Mouse (Mus musculus): ENCODE measurements around the gene Zfp644. TPM values are rescaled to one million over a fixed set of nuclear protein-coding genes. Genes with fewer than 3 reads are reported as not detected.

The Zfp644 gene
- polyA plus RNA-seq, 1 experiment from 2014 or later, result 64.7 TPM

- no peak overlapping the region for H3K27ac ChIP-seq (ENCODE audit: low read length)
- WGBS, result 94% methylated on average over 9 of the region's 9 CpGs
- no peak overlapping the region for H3K9ac ChIP-seq (ENCODE audit: low read depth, low read length)
- no peak overlapping the region for H3K4me3 ChIP-seq (ENCODE audit: low read depth, low read length)
- no peaks in the 10 kb centered on the region for H3K36me3 ChIP-seq (ENCODE audit: control insufficient read depth, insufficient read depth, low read length)
- H3K4me2 ChIP-seq (ENCODE audit: low read length), result no peak overlapping the region
- no peaks in the 10 kb centered on the region for H3K9me3 ChIP-seq (replicated peaks; ENCODE audit: control insufficient read depth, low read length, poor library complexity, severe bottlenecking)
- no peaks in the 10 kb centered on the region for H3K27me3 ChIP-seq (ENCODE audit: control insufficient read depth, insufficient read depth, low read depth, low read length)
- H3K4me1 ChIP-seq (ENCODE audit: control insufficient read depth, insufficient read depth, low read length), result no peaks in the 10 kb centered on the region
- ATAC-seq, result no peak
These were observed 20.3 kb downstream of the Zfp644 start for GRCm38 (mm10) chr5:106676784-106677183.

- H3K9me3 ChIP-seq (replicated peaks; ENCODE audit: control insufficient read depth, low read length, poor library complexity, severe bottlenecking), result no peaks in the 10 kb centered on the region
- no peaks in the 10 kb centered on the region for H3K27me3 ChIP-seq (ENCODE audit: control insufficient read depth, insufficient read depth, low read depth, low read length)
- H3K4me1 ChIP-seq (ENCODE audit: control insufficient read depth, insufficient read depth, low read length), result no peaks in the 10 kb centered on the region
- no peak overlapping the region for H3K9ac ChIP-seq (ENCODE audit: low read depth, low read length)
- H3K36me3 ChIP-seq (ENCODE audit: control insufficient read depth, insufficient read depth, low read length), result no peaks in the 10 kb centered on the region
- H3K27ac ChIP-seq (ENCODE audit: low read length), result no peak overlapping the region
- H3K4me3 ChIP-seq (ENCODE audit: low read depth, low read length), result no peak overlapping the region
- H3K4me2 ChIP-seq (ENCODE audit: low read length), result no peak overlapping the region
- no peak for ATAC-seq
These were observed 24.5 kb downstream of the Zfp644 start for GRCm38 (mm10) chr5:106672597-106672996.

DNA sequence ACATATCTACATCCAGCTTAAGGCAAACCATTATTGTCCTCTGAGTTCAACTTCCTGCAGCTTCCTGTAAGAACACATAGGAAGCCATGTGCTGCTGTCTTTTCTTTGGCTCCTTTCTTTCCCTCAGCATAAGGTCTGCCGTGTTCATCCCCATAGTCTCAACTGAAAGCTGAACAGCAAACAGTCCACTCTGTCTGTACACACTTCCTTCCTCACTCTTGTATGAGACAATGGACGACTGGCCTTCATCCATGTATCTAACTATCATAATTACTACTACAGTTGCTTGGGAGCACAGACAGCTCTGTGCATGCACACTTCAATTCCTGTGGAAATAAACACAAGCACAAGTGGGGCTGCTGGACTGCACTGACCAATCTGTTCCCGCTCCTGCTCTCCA is 25.2 kb downstream of the Zfp644 start:
- 74% methylated on average over 3 of the region's 3 CpGs for WGBS
- ATAC-seq, result no peak

DNA sequence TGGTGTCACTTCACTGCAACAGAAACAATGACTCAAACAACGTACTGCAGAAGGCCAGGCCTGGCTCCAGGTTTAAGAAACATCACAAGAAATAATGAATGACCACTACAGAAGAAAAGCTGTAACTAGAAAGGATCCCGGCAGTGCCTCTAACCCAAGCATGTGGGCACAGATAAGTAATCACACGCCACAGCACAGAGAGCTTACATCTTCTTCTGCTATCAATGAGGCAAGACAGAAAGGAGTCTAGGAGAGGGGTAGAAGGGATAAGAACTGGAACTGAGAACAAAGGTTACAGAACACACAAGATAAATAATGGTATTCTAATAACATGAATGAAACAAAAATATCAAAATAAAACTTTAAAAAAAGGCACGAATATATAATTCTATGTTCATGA is 32.2 kb downstream of the Zfp644 start:
- no peaks in the 10 kb centered on the region; the same call in 1 of the 2 replicates for H3K36me3 ChIP-seq (ENCODE audit: control insufficient read depth, insufficient read depth, low read length)
- H3K9ac ChIP-seq (ENCODE audit: low read depth, low read length), result no peak overlapping the region
- H3K4me1 ChIP-seq (ENCODE audit: control insufficient read depth, insufficient read depth, low read length), result no peaks in the 10 kb centered on the region
- H3K4me3 ChIP-seq (ENCODE audit: low read depth, low read length), result no peak overlapping the region
- H3K4me2 ChIP-seq (ENCODE audit: low read length), result no peak overlapping the region
- no peak overlapping the region for H3K27ac ChIP-seq (ENCODE audit: low read length)
- no peaks in the 10 kb centered on the region for H3K27me3 ChIP-seq (ENCODE audit: control insufficient read depth, insufficient read depth, low read depth, low read length)
- whole genome bisulfite sequencing, result 88% methylated on average over 4 of the region's 4 CpGs
- ATAC-seq, result no peak
- no peaks in the 10 kb centered on the region for H3K9me3 ChIP-seq (replicated peaks; ENCODE audit: control insufficient read depth, low read length, poor library complexity, severe bottlenecking)

More for the DNA sequence above, 25.2 kb downstream of the Zfp644 start:
- no peak overlapping the region for H3K4me3 ChIP-seq (ENCODE audit: low read depth, low read length)
- no peaks in the 10 kb centered on the region for H3K36me3 ChIP-seq (ENCODE audit: control insufficient read depth, insufficient read depth, low read length)
- H3K4me2 ChIP-seq (ENCODE audit: low read length), result no peak overlapping the region
- H3K9ac ChIP-seq (ENCODE audit: low read depth, low read length), result no peak overlapping the region
- H3K4me1 ChIP-seq (ENCODE audit: control insufficient read depth, insufficient read depth, low read length), result no peaks in the 10 kb centered on the region
- H3K27ac ChIP-seq (ENCODE audit: low read length), result no peak overlapping the region
- H3K9me3 ChIP-seq (replicated peaks; ENCODE audit: control insufficient read depth, low read length, poor library complexity, severe bottlenecking), result no peaks in the 10 kb centered on the region
- H3K27me3 ChIP-seq (ENCODE audit: control insufficient read depth, insufficient read depth, low read depth, low read length), result no peaks in the 10 kb centered on the region

DNA sequence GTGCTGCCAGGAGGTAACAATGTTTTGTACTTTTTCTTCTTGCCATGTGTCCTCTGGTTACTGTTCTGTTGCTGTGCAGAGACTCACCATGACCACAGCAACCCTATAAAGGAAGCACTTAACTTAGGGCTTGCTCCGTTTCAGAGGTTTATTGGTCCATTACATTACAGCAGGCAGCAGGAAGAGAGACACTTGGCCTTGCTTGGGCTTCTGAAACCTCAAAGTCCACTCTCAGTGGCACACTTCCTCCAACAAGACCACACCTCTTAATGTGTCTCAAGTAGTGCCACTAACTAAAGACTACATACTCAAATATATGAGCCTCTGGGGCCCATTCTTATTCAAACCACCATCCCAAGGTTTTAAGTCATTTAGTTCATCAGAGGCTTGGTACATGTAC is 36.2 kb downstream of the Zfp644 start:
- Histone ChIP-seq H3K27me3 (ENCODE audit: control insufficient read depth, insufficient read depth, low read depth, low read length) (no peaks in the 10 kb centered on the region), H3K9me3 (replicated peaks; ENCODE audit: control insufficient read depth, low read length, poor library complexity, severe bottlenecking) (no peaks in the 10 kb centered on the region), H3K36me3 (ENCODE audit: control insufficient read depth, insufficient read depth, low read length) (no peaks in the 10 kb centered on the region; the same call in 1 of the 2 replicates), H3K4me3 (ENCODE audit: low read depth, low read length) (no peak overlapping the region), H3K9ac (ENCODE audit: low read depth, low read length) (no peak overlapping the region), H3K27ac (ENCODE audit: low read length) (no peak overlapping the region), H3K4me2 (ENCODE audit: low read length) (no peak overlapping the region), H3K4me1 (ENCODE audit: control insufficient read depth, insufficient read depth, low read length) (no peaks in the 10 kb centered on the region)
- WGBS, result 68% methylated on average over 1 of the region's 1 CpGs
- no peak for ATAC-seq

DNA sequence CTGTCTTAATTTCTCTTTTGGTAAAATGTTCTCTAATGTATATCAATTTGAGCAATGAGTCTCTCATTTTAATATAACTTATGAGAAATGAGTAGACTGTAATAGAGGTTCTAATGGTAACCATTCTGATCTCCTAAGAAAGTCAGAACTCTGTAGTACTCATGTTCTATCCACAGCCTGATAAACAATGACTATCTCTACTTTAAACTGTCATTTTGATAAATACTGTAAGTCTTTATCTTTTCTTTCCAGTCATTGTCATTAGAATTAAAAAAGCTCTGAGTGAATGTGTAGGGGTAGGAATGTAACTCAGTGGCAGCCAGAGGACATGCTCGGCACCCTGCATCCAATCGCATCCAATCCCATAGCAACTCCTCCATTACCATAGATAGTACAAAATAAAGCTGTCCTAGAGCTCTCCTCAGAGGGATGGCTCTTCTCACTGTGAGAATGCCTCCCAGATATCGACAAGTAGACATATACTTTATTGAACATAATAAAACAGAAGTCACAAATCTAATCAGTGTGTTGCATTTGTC is 44.2 kb downstream of the Zfp644 start:
- Histone ChIP-seq H3K36me3 (ENCODE audit: control insufficient read depth, insufficient read depth, low read length) (no peaks in the 10 kb centered on the region), H3K4me3 (ENCODE audit: low read depth, low read length) (no peak overlapping the region), H3K4me1 (ENCODE audit: control insufficient read depth, insufficient read depth, low read length) (no peaks in the 10 kb centered on the region), H3K9ac (ENCODE audit: low read depth, low read length) (no peak overlapping the region), H3K27ac (ENCODE audit: low read length) (no peak overlapping the region), H3K4me2 (ENCODE audit: low read length) (no peak overlapping the region), H3K9me3 (replicated peaks; ENCODE audit: control insufficient read depth, low read length, poor library complexity, severe bottlenecking) (no peaks in the 10 kb centered on the region), H3K27me3 (ENCODE audit: control insufficient read depth, insufficient read depth, low read depth, low read length) (no peaks in the 10 kb centered on the region)
- 90% methylated on average over 3 of the region's 3 CpGs for WGBS
- ATAC-seq, result no peak

DNA sequence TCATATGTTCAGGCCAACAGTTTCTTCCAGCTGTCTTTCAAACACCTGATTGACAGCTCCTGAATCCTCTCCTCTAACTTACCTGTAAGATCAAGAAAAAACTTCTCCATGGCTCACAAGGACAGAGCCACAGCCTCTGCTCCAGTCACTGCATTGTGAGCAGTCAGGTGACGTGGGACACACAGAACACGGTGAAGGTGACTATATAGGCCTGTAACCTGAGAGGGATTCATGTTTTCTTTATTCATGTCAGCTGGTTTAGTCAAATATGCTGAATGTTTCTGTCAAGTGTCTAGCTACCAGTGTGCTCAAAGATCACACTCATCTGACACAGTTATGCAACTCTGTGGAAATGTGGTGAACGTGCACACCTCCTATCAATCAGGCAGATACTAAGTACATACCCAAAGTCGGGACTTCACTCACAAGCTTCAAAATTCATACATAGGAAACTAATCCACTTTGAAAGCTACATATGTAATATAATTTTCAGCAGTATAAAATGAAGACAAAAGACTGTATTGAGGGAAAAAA is 44.8 kb downstream of the Zfp644 start:
- Histone ChIP-seq H3K4me1 (ENCODE audit: control insufficient read depth, insufficient read depth, low read length) (no peaks in the 10 kb centered on the region), H3K36me3 (ENCODE audit: control insufficient read depth, insufficient read depth, low read length) (no peaks in the 10 kb centered on the region), H3K4me2 (ENCODE audit: low read length) (no peak overlapping the region), H3K4me3 (ENCODE audit: low read depth, low read length) (no peak overlapping the region), H3K27ac (ENCODE audit: low read length) (no peak overlapping the region), H3K9ac (ENCODE audit: low read depth, low read length) (no peak overlapping the region), H3K9me3 (replicated peaks; ENCODE audit: control insufficient read depth, low read length, poor library complexity, severe bottlenecking) (no peaks in the 10 kb centered on the region), H3K27me3 (ENCODE audit: control insufficient read depth, insufficient read depth, low read depth, low read length) (no peaks in the 10 kb centered on the region)
- WGBS, result 94% methylated on average over 4 of the region's 4 CpGs
- ATAC-seq, result no peak

DNA sequence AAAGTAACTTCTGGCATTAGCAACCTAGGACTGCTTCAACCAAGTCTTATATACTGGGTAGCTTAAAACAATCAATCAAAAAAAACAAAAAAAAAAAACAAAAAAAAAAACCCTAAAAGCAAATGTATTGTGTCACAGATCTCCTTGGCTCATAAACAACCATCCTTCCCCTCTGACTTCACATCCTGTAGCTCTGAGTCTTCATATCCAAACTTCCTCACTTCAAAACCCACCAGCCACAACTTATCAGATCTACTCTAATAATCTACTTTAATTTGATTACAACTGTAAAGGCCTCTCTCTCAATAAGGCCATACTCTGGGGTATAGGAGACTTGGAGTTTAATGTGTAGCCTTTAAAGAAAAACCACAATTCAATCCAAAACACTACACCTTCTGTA is 47.1 kb downstream of the Zfp644 start:
- no peaks in the 10 kb centered on the region for H3K27me3 ChIP-seq (ENCODE audit: control insufficient read depth, insufficient read depth, low read depth, low read length)
- no peak overlapping the region for H3K4me2 ChIP-seq (ENCODE audit: low read length)
- no peaks in the 10 kb centered on the region for H3K9me3 ChIP-seq (replicated peaks; ENCODE audit: control insufficient read depth, low read length, poor library complexity, severe bottlenecking)
- H3K36me3 ChIP-seq (ENCODE audit: control insufficient read depth, insufficient read depth, low read length), result no peaks in the 10 kb centered on the region
- no peak overlapping the region for H3K27ac ChIP-seq (ENCODE audit: low read length)
- no peak for ATAC-seq
- H3K4me3 ChIP-seq (ENCODE audit: low read depth, low read length), result no peak overlapping the region
- no peak overlapping the region for H3K9ac ChIP-seq (ENCODE audit: low read depth, low read length)
- H3K4me1 ChIP-seq (ENCODE audit: control insufficient read depth, insufficient read depth, low read length), result no peaks in the 10 kb centered on the region

- H3K36me3 ChIP-seq (ENCODE audit: control insufficient read depth, insufficient read depth, low read length), result no peaks in the 10 kb centered on the region
- H3K27ac ChIP-seq (ENCODE audit: low read length), result no peak overlapping the region
- no peaks in the 10 kb centered on the region for H3K4me1 ChIP-seq (ENCODE audit: control insufficient read depth, insufficient read depth, low read length)
- H3K4me2 ChIP-seq (ENCODE audit: low read length), result no peak overlapping the region
- no peak overlapping the region for H3K9ac ChIP-seq (ENCODE audit: low read depth, low read length)
- no peaks in the 10 kb centered on the region for H3K9me3 ChIP-seq (replicated peaks; ENCODE audit: control insufficient read depth, low read length, poor library complexity, severe bottlenecking)
- H3K27me3 ChIP-seq (ENCODE audit: control insufficient read depth, insufficient read depth, low read depth, low read length), result no peaks in the 10 kb centered on the region
- H3K4me3 ChIP-seq (ENCODE audit: low read depth, low read length), result no peak overlapping the region
- no peak for ATAC-seq
These were observed 47.6 kb downstream of the Zfp644 start for GRCm38 (mm10) chr5:106649441-106649840.
